Mouse (Mus musculus): ENCODE measurements around the gene Pmm1. TPM values are rescaled to one million over a fixed set of nuclear protein-coding genes. Genes with fewer than 3 reads are reported as not detected.

Gene Pmm1
- polyA plus RNA-seq, 1 experiment from 2014 or later, result 35.1 TPM

GRCm38 (mm10) chr15:81939157-81939715 lies 21.5 kb downstream of the Pmm1 start:
- DNase-seq (ENCODE audit: low spot score) (no peak), ATAC-seq (replicated peaks; ENCODE audit: low FRiP score) (no peak)
- Histone ChIP-seq H3K4me1 (replicated peaks; ENCODE audit: control insufficient read depth, insufficient read depth, low read length) (peaks cover 17% of the 10 kb centered on the region), H3K27me3 (ENCODE audit: control insufficient read depth, insufficient read depth, low read length) (no peaks in the 10 kb centered on the region; the same call in 1 of the 2 replicates), H3K27ac (ENCODE audit: low read depth, low read length) (no peak overlapping the region), H3K4me3 (ENCODE audit: low read depth, low read length) (no peak overlapping the region), H3K9me3 (ENCODE audit: control insufficient read depth, low read length) (no peaks in the 10 kb centered on the region), H3K4me2 (ENCODE audit: low read depth, low read length, severe bottlenecking) (no peak overlapping the region), H3K36me3 (ENCODE audit: control insufficient read depth, insufficient read depth, low read length) (no peaks in the 10 kb centered on the region), H3K9ac (ENCODE audit: low read length) (no peak overlapping the region)
- WGBS, result 89% methylated on average over 10 of the region's 10 CpGs

DNA sequence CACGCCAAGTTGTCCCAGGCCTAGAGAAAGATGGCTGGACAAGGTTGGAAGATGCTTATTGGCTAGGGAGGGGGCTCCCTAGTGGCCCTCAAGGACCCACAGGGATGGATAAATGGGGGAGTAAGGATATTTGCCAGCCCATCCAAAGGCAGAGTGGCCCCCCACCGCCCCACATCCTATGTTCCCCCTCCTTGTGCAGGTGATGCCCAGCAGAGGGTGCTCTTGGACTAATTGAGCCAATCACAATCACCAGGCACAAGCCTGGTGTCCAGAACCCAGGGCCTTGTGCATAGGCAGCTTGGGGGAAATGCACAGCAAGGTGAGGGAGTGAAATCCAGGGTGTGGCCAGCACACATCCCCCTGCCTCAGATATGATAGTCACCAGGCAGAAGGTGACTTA lies 22.5 kb downstream of the Pmm1 start:
- peak; percentile 74 for DNase-seq (ENCODE audit: low spot score)
- Histone ChIP-seq H3K27ac (ENCODE audit: low read depth, low read length) (no peak overlapping the region), H3K4me1 (replicated peaks; ENCODE audit: control insufficient read depth, insufficient read depth, low read length) (peaks cover 13% of the 10 kb centered on the region), H3K4me2 (ENCODE audit: low read depth, low read length, severe bottlenecking) (no peak overlapping the region), H3K36me3 (ENCODE audit: control insufficient read depth, insufficient read depth, low read length) (no peaks in the 10 kb centered on the region), H3K4me3 (ENCODE audit: low read depth, low read length) (no peak overlapping the region), H3K9ac (ENCODE audit: low read length) (no peak overlapping the region), H3K27me3 (ENCODE audit: control insufficient read depth, insufficient read depth, low read length) (no peaks in the 10 kb centered on the region; the same call in 1 of the 2 replicates), H3K9me3 (ENCODE audit: control insufficient read depth, low read length) (no peaks in the 10 kb centered on the region)
- WGBS, result 23% methylated on average over 2 of the region's 2 CpGs
- ATAC-seq (replicated peaks; ENCODE audit: low FRiP score), result peak; percentile 47

GRCm38 (mm10) chr15:81937098-81937972 lies 23.4 kb downstream of the Pmm1 start:
- Histone ChIP-seq H3K9me3 (ENCODE audit: control insufficient read depth, low read length) (no peaks in the 10 kb centered on the region), H3K27me3 (ENCODE audit: control insufficient read depth, insufficient read depth, low read length) (no peaks in the 10 kb centered on the region; the same call in 1 of the 2 replicates), H3K4me3 (ENCODE audit: low read depth, low read length) (peak overlapping the region; percentile 39), H3K4me1 (replicated peaks; ENCODE audit: control insufficient read depth, insufficient read depth, low read length) (peaks cover 12% of the 10 kb centered on the region), H3K27ac (ENCODE audit: low read depth, low read length) (no peak overlapping the region), H3K4me2 (ENCODE audit: low read depth, low read length, severe bottlenecking) (peak overlapping the region; percentile 75), H3K9ac (ENCODE audit: low read length) (peak overlapping the region; percentile 61), H3K36me3 (ENCODE audit: control insufficient read depth, insufficient read depth, low read length) (no peaks in the 10 kb centered on the region)
- WGBS, result 7% methylated on average over 19 of the region's 19 CpGs
- peak; percentile 58 for DNase-seq (ENCODE audit: low spot score)
- no peak for ATAC-seq (replicated peaks; ENCODE audit: low FRiP score)

- Histone ChIP-seq H3K4me2 (ENCODE audit: low read depth, low read length, severe bottlenecking) (peak within 1 kb of the TSS; percentile 75), H3K27ac (ENCODE audit: low read depth, low read length) (no peak within 1 kb of the TSS), H3K9ac (ENCODE audit: low read length) (peak within 1 kb of the TSS; percentile 61), H3K4me3 (ENCODE audit: low read depth, low read length) (peak within 1 kb of the TSS; percentile 39), H3K36me3 (ENCODE audit: control insufficient read depth, insufficient read depth, low read length) (no peaks in the 10 kb centered on the region), H3K4me1 (replicated peaks; ENCODE audit: control insufficient read depth, insufficient read depth, low read length) (peaks cover 12% of the 10 kb centered on the region), H3K9me3 (ENCODE audit: control insufficient read depth, low read length) (no peaks in the 10 kb centered on the region), H3K27me3 (ENCODE audit: control insufficient read depth, insufficient read depth, low read length) (no peaks in the 10 kb centered on the region; the same call in 1 of the 2 replicates)
- WGBS, result under 1% methylated on average over 12 of the region's 12 CpGs
- ATAC-seq (replicated peaks; ENCODE audit: low FRiP score), result peak; percentile 56
- DNase-seq (ENCODE audit: low spot score), result peak; percentile 75
Measured at GRCm38 (mm10) chr15:81936679-81937078, 24.1 kb downstream of the Pmm1 start, which contains the start of gene Csdc2. Gene Csdc2 (plus strand): TSS chr15:81936759.

DNA sequence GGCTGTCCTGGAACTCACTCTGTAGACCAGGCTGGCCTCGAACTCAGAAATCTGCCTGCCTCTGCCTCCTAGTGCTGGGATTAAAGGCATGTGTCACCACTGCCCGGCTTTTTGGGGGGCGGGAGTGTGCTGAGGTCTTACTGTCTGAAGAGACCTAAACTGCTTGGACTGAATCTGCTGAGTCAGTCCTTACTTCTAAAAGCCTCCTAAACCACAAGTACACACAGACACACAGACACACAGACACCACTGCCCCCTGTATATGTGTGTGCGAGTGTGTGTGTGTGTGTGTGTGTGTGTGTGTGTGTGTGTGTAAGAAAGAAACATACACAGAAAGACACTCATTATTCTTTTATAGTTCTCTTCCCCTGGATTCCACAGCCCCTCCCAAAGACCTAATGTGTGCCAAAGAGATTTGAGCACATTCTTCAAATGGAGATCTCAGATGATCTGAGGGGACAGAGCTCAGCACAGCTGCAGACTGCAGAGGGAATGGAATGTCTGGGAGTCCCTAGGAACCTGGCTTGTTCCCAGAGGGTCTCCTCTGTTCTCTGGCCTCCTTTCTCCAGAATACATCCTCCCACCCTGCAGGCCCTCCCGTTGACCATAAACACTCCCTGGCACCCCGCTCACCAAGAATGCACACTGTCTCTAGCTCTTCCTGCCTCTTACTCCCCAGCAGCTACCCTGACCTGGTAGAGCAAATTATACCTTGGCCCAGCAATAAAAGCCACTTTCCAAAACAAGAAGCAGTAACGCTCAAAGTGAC lies 24.7 kb downstream of the Pmm1 start:
- ATAC-seq (replicated peaks; ENCODE audit: low FRiP score) (no peak), DNase-seq (ENCODE audit: low spot score) (no peak)
- WGBS, result 56% methylated on average over 7 of the region's 7 CpGs
- H3K27ac ChIP-seq (ENCODE audit: low read depth, low read length), result no peak overlapping the region
- H3K27me3 ChIP-seq (ENCODE audit: control insufficient read depth, insufficient read depth, low read length), result no peaks in the 10 kb centered on the region; the same call in 1 of the 2 replicates
- peak overlapping the region; percentile 39 for H3K4me3 ChIP-seq (ENCODE audit: low read depth, low read length)
- H3K4me2 ChIP-seq (ENCODE audit: low read depth, low read length, severe bottlenecking), result peak overlapping the region; percentile 75
- no peaks in the 10 kb centered on the region for H3K36me3 ChIP-seq (ENCODE audit: control insufficient read depth, insufficient read depth, low read length)
- H3K9ac ChIP-seq (ENCODE audit: low read length), result peak overlapping the region; percentile 61
- peaks cover 12% of the 10 kb centered on the region for H3K4me1 ChIP-seq (replicated peaks; ENCODE audit: control insufficient read depth, insufficient read depth, low read length)
- no peaks in the 10 kb centered on the region for H3K9me3 ChIP-seq (ENCODE audit: control insufficient read depth, low read length)

- WGBS, result 91% methylated on average over 1 of the region's 1 CpGs
- ATAC-seq (replicated peaks; ENCODE audit: low FRiP score), result no peak
- no peaks in the 10 kb centered on the region for H3K36me3 ChIP-seq (ENCODE audit: control insufficient read depth, insufficient read depth, low read length)
- H3K27ac ChIP-seq (ENCODE audit: low read depth, low read length), result no peak overlapping the region
- DNase-seq (ENCODE audit: low spot score), result no peak
- H3K4me3 ChIP-seq (ENCODE audit: low read depth, low read length), result no peak overlapping the region
- peaks cover 12% of the 10 kb centered on the region for H3K4me1 ChIP-seq (replicated peaks; ENCODE audit: control insufficient read depth, insufficient read depth, low read length)
- H3K4me2 ChIP-seq (ENCODE audit: low read depth, low read length, severe bottlenecking), result no peak overlapping the region
- no peak overlapping the region for H3K9ac ChIP-seq (ENCODE audit: low read length)
- no peaks in the 10 kb centered on the region for H3K9me3 ChIP-seq (ENCODE audit: control insufficient read depth, low read length)
- H3K27me3 ChIP-seq (ENCODE audit: control insufficient read depth, insufficient read depth, low read length), result no peaks in the 10 kb centered on the region; the same call in 1 of the 2 replicates
Measured at GRCm38 (mm10) chr15:81933986-81934385, 26.7 kb downstream of the Pmm1 start.

GRCm38 (mm10) chr15:81932951-81933470 lies 27.7 kb downstream of the Pmm1 start:
- WGBS, result 41% methylated on average over 12 of the region's 12 CpGs
- H3K27ac ChIP-seq (ENCODE audit: low read depth, low read length), result no peak overlapping the region

DNA sequence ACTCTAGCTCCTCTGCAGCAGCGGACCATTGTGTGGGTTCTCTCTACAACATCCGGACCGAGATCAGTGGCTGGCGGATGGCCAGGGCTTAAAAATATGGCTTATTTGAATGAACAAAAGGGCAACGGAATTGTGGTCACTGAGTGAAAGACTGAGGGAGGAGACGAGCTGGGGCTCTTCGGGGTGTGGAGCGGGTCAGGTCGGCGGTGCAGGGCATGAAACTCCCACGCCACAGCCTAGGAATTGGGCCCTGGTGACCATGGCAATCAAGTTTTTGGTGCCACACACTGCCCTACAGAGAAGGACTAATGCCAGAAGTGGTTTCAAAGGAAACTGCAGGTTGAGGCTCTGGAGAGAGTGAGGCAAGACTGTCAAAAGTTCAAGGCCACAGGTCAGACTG lies 32.5 kb downstream of the Pmm1 start:
- WGBS, result 59% methylated on average over 11 of the region's 11 CpGs
- ATAC-seq (replicated peaks; ENCODE audit: low FRiP score) (no peak), DNase-seq (ENCODE audit: low spot score) (no peak)
- no peak overlapping the region for H3K4me3 ChIP-seq (ENCODE audit: low read depth, low read length)
- H3K4me2 ChIP-seq (ENCODE audit: low read depth, low read length, severe bottlenecking), result no peak overlapping the region
- no peaks in the 10 kb centered on the region for H3K36me3 ChIP-seq (ENCODE audit: control insufficient read depth, insufficient read depth, low read length)
- peaks cover 7% of the 10 kb centered on the region; the same call in 1 of the 2 replicates for H3K4me1 ChIP-seq (replicated peaks; ENCODE audit: control insufficient read depth, insufficient read depth, low read length)
- H3K9me3 ChIP-seq (ENCODE audit: control insufficient read depth, low read length), result no peaks in the 10 kb centered on the region
- no peak overlapping the region for H3K27ac ChIP-seq (ENCODE audit: low read depth, low read length)
- no peaks in the 10 kb centered on the region for H3K27me3 ChIP-seq (ENCODE audit: control insufficient read depth, insufficient read depth, low read length)
- H3K9ac ChIP-seq (ENCODE audit: low read length), result peak overlapping the region; percentile 20; the same call in 1 of the 2 replicates

More at GRCm38 (mm10) chr15:81932951-81933470, 27.7 kb downstream of the Pmm1 start:
- H3K27me3 ChIP-seq (ENCODE audit: control insufficient read depth, insufficient read depth, low read length), result no peaks in the 10 kb centered on the region; the same call in 1 of the 2 replicates
- DNase-seq (ENCODE audit: low spot score), result no peak
- H3K9me3 ChIP-seq (ENCODE audit: control insufficient read depth, low read length), result no peaks in the 10 kb centered on the region
- no peak overlapping the region for H3K4me2 ChIP-seq (ENCODE audit: low read depth, low read length, severe bottlenecking)
- H3K4me1 ChIP-seq (replicated peaks; ENCODE audit: control insufficient read depth, insufficient read depth, low read length), result peaks cover 12% of the 10 kb centered on the region
- H3K4me3 ChIP-seq (ENCODE audit: low read depth, low read length), result no peak overlapping the region
- no peaks in the 10 kb centered on the region for H3K36me3 ChIP-seq (ENCODE audit: control insufficient read depth, insufficient read depth, low read length)
- H3K9ac ChIP-seq (ENCODE audit: low read length), result peak overlapping the region; percentile 12; the same call in 1 of the 2 replicates
- ATAC-seq (replicated peaks; ENCODE audit: low FRiP score), result no peak

Data from forebrain, embryonic 11.5 days (tissue).